Mouse (Mus musculus) layer of hippocampus, adult 9-10 months (tissue): ENCODE data around the gene Eefsec.
A peak's percentile ranks its signal among the peaks of the same experiment; 100 is the strongest.

ENCODE experiments used
- DNase-seq: peaks from one replicate; pipeline ENCODE4 v3.0.0; 2022; ENCODE audit warnings: low spot score

Gene Eefsec

DNA sequence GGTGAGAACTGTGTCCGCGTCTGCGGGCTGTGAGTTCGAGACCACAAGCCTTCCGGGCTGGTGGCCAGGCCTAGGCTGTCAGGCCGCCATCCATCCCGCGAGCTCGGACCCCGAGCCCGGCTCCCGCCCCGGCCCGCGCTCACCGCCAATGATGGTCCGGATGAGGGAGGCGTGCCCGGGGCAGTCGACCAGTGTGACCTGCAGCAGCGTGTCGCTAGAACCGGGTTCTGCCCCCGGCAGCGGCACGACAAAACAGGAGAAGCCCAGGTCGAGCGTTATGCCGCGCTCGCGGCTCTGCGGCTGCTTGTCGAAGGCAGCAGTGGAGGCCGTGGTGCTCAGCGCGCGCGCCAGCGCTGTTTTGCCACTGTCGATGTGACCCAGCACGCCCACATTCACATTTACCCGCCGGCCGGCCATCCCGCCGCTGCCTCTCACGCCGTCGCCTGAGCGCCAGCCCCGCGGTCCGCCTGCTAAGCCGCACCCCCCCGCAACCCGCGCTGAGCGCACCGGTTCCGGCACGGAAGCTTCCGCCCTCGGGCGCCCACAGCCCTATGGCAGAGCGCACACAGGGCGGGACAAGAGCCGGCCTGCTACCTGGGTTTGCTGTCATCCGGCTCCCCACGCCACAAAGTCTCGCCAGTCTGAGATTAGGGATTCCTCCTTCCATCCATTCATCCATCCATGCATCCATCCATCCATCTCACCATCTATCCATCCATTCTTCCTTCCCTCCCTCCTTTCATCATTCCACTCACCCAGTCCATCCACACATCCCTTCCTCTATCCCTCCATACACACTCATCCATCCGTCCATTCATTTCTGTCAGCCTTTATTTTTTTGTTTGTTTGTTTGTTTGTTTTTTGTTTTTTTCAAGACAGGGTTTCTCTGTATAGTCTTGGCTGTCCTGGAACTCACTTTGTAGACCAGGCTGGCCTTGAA is at the start of gene Eefsec:
Eefsec (minus strand) TSS at position 477 of the 940 bp plus-strand sequence.
- peak; percentile 44 for DNase-seq

DNA sequence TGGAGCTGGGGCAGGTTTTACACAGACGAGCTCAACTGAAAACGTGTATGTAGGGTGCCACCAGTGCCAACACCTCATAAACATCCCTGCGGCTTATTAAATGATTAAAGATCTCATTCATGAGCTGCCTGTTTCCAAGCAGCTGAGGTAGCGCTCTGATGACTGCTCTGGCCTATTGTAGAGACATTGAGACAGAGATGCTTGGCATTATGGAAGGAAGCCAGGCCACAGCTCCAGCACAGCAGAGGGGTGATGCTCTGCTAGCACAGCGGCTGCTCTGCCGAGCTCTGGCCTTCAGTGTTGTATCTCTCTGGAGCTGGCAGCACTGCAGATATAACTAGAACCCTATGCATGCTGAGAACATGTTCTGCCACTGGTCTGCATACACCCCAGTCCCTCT is 47.4 kb upstream of the Eefsec start:
- no peak for DNase-seq

DNA sequence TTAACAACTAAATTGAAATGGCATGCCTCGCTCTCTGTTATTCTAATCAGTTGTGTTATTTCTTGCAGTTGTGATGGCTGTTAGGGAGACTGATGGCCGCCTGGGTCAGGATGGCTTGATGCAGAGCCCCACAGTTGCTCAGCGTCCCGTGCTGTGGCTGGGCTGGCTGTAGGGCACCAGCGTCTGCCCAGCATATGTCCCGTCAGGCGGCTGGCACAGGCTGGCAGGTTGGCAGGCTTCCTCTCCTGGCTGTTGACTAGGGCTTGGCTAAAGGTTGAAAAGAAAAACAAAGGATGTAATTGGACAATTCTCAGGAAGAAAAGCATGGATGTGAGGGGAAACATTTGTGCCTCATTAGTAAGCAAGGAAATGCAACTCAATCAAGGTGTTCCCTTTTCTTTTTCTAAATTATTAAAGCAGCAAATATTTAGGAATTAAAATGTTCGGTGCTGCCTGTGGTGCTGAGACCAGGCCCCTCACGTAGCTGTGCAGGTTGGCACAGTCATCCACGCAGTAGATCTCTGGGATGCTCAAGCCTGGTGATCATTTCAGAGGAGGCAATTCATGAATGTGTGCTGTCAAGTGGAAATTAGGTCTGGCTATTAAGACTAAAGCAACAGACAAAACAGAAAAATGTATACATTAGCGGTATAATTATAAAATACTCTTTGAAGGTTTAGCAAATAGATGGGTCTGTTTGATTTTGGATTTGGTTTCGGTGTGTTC is 44.5 kb upstream of the Eefsec start:
- peak; percentile 40 for DNase-seq

DNA sequence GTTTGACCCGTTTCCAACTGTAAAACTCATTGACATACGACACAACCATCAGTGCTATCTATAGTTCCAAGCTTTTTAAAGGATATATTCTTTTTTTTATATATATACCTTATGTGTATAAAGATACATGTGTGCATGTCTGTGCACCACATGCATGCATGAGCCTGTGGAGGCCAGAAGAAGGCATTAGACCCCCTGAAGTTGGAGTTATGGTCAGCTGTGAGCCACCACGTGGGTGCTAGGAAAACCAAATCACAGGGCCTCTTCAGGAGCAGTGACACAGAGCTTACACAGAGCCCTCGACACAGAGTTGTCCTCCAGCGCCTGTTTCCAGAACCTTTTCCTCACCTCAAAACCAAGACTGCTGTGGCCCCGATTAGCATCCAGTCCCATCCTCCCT is 43.5 kb upstream of the Eefsec start:
- DNase-seq: no peak

DNA sequence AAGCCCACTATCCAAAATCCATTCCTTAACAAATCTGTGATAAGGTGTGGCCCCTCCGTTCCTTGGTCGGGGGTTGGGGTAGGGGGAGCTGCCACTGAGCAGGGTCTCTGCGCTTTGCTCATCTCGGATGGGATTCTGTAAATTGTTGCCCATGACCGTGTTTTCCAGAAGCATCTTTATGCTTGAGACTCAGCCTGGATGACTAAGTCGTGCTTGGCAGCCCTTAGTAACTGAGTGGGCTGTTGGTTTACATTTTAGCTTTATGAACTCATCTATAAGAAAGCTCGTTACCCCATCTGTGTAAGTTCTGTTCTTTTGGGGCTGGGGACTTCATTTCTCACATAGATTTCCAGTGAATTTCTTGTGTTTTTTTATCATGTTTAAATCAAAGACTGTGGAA is 42.7 kb upstream of the Eefsec start:
- DNase-seq: no peak

DNA sequence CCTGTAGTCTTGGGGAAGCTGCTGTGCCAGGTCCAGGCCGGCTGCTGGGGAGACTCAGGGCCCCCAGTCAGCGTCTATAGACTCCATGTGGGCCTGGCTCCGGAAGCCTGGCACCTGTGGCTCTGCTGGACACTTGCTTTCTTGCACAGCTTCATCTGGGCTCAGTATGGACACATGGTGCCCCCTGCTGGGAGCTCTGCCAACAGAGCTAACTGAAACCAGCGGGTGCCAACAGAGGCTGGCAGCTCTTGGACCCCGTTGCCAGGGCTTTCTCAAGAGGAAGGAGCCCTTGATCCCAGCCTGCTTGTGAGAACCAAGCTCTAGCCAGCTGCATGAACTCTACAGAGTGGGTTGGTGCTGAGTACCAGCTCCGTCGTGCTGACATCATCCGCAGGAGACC is 40.6 kb upstream of the Eefsec start:
- DNase-seq: peak; percentile 40

DNA sequence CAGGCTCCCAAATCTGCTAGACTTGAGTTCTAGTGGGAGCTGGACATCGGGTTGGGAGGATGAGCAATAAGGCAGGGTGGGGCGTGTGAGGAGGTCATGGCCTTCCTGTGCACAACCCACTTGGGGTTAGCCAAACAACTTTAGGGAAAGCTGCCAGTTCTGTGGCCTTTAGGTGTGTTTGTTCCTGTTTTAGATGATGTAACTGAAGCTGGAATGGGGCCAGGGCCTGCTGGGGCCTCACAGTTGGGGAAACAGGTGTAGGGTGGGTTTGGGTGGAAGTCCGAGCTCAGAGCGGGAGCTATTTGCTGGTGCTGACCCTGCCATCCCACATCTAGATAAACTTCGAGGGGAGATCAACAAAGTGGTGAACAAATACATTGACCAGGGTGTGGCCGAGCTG is 39.0 kb upstream of the Eefsec start:
- no peak for DNase-seq

DNA sequence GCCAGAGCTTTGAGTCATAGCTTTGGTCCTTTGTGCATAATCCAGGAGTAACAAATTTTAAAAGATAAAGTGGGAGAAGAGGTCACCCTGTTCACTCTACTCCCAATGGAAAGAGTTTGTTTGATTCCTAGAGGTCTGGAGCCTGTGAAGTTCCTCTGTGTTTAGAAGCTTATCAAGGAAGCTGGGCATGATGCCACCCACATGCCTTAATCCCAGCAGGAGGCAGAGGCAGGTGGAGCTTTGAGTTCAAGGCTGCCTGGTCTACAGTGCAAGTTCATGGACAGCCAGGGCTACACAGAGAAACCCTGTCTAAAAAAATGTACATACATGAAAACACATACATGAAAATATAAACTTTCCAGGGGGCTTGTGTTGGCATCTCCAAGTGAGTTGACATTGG is 37.6 kb upstream of the Eefsec start:
- no peak for DNase-seq

DNA sequence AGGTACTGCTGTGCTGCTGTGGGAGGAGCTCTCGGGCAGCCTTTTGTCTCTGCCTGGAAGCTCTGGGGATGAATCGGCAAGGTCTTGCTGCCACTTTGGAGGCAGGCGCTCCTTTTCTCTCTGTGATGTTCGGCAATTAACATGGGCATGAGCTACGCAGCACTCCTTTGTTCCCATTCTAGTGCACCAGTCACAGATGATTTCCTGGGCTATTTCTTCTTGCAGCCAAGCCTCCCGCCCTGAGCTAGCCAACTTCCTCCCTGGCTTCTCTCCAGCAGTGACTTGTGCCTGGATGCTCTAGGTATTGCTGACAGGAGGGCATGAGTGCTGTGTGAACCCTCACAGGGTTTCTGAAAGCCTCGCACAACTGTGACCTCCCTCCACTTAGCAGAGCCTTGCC is 36.8 kb upstream of the Eefsec start:
- no peak for DNase-seq

DNA sequence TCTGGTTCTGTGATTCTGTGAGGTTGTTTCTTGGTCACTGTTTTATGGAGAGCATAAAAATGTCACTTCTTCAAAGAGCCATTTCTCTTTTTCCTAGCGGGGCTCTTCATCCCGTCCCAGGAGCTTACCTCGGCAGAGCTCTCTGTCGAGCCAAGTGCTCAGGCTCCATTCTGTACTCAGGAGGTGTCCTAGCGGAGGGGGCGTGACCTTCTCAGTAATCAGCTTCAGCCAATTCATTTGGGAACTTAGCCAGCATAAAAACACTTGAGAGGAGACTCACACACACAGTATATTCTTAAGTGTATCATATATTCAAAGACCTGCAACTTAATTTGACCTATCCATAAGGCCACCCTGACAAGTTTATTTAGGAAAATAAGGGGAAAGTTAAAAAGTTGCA is 34.1 kb upstream of the Eefsec start:
- DNase-seq: no peak

DNA sequence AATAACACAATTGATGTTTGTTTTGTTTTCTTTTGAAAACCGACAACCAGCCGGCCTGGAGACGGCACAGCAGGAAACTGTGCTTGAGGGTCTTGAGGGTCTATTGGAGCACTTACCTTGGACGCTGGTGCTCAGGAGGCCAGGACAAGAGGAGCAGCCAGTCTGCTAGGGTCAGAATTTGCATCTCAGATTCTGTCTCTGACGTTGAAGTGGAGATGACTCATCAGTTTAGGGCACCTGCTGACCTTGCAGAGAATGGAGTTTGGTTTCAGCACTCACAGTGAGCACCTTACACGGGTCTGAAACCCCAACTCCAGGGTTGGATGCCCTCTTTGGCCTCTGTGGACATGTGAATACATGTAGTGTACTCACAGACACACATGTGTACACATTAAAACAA is 23.5 kb upstream of the Eefsec start:
- no peak for DNase-seq

DNA sequence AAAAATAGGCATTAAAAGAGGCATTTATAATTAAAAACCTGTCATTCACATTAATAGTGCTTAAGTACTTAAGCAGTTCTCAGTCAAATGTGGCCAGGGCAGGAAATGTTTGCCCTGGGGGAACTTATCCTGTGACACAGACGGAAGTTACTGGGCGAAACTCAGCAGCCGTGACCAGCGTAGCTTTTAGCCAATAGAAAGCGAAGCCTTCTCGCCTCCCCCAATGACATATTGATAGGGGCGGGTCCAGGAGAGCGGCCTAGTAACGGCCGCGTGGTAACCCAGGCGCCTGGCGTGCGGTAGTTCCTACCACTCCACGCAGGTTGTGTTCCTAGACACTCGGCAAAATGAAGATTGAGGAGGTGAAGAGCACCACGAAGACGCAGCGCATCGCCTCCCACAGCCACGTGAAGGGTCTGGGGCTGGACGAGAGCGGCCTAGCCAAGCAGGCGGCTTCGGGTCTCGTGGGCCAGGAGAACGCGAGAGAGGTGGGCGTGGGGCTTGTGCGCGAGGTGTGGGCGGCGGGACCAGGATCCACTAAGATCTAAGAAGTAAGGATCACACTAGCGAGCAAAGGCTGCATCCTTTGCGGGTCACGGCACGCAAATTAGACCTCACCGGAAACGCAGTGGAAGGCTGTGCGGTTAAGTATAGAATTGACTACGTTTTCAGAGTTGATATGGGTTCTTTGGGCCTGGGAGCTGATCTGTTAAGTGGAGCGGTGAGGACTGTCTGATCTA is 19.0 kb upstream of the Eefsec start, which contains the start of gene Ruvbl1:
Ruvbl1 (plus strand) TSS at position 229 of the 740 bp plus-strand sequence.
- DNase-seq: peak; percentile 83

DNA sequence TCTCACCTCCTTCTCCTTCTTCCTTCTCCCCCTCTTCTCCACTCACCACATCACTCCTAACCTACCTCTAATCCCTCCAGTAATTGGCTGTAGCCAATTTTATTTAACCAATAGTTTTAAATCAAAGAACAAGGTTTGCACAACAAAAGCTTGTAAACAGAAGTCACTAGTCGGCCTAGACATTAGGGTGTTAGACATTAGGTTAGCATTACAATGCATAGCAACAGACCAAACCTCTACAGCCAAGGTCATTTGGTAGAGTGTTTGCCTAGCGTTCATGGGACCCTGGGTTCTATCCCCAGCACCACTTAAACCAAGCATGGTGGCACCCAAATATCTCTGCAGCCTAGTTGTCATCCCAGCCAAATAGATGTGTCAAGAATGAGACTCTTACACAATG is 8.2 kb upstream of the Eefsec start:
- no peak for DNase-seq

DNA sequence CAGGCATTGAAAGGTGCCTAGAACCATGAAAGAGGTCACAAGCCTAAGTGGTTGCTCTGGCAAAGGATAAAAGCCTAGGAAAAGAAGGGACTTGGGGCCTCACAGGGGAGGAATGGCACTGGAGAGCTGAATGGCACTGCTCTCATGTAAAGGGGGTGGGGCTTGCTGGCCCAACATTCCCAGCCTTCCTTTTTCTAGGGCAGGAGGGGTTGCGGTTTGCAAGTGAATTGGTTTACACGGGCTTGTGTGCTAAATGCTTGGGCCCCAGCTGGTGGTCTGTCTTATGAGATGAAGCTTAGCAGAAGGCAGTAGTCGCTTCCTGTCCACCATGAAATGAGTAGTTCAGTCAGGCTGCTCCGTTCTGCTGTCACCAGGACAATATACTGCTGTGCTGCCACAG is 1.1 kb upstream of the Eefsec start:
- DNase-seq: no peak

DNA sequence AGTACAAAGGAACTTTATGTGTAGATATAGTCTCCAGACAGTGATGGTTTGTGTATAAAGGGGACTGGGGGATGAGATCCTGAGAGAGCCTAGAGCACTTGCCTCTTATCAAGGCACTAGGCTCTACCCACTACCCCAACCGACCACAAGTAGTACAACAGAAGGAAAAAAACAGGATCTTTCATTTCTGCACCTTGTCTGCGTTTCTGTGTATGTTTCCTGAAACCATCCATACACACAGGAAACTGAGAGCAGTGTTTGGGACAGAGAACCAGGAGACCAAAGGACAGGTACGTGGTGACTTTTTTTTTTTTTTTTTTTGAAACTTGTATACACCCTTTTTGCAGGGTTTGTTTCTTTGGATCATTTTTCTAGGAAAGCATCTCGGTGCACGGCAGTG is 678 bp downstream of the Eefsec start:
- no peak for DNase-seq

DNA sequence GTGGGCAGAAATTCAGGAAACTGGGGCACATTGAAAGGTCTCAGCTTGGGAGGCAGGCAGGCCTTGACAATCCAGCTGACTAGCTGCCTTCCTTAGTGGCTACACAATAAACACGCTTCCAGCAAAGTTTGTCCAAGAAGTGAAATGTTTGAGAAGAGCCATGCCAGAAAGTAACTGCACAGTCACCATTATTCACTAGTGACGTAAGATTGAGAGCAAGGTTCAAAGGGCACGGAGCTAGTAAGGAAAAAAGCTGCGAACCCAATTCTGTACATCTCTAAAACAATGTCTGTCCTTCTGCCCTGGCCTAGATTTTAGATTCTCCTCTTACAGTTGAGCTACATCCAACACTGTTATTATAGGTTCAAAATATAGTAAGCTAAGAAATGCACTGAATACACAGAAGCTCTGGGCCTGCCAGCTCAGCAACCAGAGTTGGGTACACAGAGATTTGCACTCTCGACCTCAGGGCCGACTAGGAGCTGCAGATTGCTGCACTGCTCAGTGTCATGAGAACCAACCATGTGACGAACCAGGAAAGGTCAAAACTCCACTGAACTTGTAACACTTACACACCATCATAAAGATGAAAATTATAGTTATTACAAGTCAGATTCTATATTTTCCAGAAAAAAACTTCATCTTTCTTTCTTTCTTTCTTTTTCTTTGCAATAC is 2.1 kb downstream of the Eefsec start:
- no peak for DNase-seq

DNA sequence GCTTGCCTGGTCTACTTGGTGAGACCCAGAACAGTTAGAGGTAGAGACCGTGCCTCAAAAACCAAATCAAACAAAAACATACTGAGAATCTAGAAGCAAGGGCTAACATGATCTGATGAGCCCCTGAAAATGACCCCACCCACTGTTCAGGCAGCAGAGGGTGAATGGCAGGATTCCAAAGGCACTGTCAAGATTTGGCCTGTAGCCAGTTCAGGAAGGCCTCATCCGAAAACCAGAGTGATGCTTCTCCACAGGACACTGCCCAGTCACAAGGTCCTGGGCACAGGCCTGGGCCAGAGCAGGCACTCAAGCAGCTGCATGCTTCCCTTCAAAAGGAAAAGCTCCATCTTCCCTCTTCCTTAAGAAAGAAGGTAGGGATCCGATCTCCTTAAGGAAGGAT is 2.9 kb downstream of the Eefsec start:
- DNase-seq: no peak

DNA sequence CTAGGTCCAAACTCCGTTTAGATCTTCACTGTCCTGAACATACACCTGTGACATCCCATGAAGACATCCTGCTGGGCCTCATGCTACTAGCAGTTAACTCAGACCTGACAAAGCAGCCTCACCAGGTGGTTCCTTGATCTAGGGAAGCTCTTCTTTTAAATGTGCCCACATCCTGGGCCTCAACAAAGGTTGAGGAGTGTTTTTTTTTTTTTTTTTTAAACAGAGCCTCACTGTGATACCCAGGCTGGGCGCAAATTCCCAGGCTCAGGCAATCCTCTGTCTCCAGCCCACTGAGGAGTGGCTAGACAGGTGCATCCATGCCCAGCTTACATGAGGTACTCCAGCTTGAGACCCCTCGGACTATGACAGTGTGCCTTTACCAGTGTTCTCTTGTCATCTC is 3.8 kb downstream of the Eefsec start:
- no peak for DNase-seq

DNA sequence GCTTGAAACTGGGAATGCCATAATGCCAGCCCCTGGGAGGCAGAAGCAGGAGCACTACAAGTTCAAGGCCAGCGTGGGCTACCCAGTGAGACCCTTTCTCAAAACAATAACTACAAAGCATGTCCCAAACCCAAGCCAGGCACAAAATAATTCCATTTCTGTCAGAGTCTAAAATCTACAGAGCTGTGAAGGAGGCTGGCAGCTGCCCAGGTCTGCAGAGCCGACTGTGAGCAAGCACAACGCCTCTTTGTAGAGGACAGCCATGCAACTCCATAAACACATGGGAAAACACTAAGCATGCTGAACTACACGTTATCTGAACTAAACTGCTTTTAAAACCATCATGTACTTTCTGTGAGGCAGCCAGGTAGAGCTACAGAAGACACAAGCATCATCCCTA is 7.3 kb downstream of the Eefsec start:
- DNase-seq: no peak

DNA sequence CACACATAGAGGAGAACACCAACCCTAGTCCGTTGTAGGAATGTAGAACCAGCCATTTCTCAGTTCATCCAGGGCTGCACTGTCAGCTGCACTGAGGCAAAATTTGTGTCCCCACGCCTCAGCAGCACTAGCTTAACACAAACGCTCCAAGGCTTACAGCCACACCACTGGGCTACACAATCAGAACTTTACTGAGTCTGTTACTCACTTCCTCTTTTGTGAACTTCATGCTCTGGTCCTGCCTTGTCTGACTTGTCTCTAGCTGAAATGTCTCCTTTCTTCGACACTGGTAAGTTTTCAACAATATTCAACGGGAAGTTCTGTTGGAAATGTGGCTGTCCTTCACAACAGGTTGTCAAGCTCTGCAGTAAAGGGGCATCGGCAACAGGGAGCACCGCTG is 10.7 kb downstream of the Eefsec start:
- DNase-seq: no peak

DNA sequence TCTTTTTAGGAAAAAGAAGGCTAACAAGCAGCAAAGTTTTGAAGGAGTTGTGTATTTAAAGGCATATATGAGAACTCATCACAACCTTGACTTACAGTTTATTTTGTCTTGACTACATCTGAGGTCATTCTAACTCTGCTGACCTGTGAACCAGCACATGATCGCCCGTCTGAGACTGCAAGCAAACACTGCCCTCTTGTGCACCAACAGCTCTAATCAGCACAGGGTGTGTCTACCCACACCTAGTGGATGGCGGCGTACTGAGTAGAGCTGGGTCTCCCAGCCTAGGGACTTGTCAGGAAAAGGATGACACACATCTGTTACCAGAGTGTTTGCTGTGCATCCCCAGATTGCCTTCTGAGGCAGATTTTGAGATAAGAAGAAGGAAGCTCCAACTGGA is 15.1 kb downstream of the Eefsec start:
- no peak for DNase-seq

DNA sequence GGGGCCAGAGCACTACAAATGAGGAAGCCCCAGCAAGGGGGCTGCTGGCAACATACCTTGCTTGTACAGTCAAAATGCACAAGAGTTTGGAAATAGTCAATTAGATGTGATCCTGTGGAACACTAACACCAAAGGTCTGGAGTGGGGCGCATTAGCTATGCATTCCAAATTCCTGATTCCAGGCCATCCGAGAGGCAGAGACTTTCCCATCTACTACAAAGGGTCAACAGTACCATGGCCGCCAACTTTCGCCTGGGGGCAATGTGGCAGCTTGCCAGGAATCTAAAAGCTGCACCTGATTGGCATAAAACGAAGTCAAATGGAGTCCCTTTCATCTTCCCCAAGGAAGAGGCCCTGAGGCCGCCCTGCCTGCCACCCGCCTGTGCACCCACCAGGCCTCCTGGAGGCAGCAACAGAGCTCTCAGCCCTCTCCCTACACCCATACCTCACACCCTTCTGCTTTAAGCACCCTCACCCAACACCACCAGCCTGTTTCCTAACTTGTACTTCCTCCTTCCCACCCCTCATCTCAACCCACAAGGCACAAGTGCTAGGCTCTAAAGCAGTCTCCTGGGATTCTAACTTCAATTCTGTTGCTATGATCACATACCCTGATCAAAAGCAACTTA is 30.1 kb downstream of the Eefsec start:
- no peak for DNase-seq
